Mouse (Mus musculus) ES-Bruce4 (cell line): Measurements from ENCODE around the gene Lrrc31. TPM values are rescaled to one million over a fixed set of nuclear protein-coding genes. Genes with fewer than 3 reads are reported as not detected.

Experiments
- H3K27ac ChIP-seq: 2 replicates; pipeline ENCODE4 v1.5.1; 2012; ENCODE audit warnings: low read length, inconsistent platforms; ENCODE audit not compliant: insufficient read depth
- H3K27me3 ChIP-seq: 2 replicates; pipeline ENCODE4 v1.6.1; 2012; ENCODE audit warnings: mild to moderate bottlenecking, low read length, inconsistent platforms; ENCODE audit not compliant: control insufficient read depth, poor library complexity, insufficient read depth, severe bottlenecking
- H3K36me3 ChIP-seq: 2 replicates; pipeline ENCODE4 v1.6.1; 2012; ENCODE audit warnings: inconsistent platforms, mild to moderate bottlenecking, low read length, moderate library complexity; ENCODE audit not compliant: control insufficient read depth, poor library complexity, insufficient read depth, severe bottlenecking
- H3K4me1 ChIP-seq: one replicate; pipeline ENCODE4 v1.8.1; 2011; ENCODE audit warnings: low read length; ENCODE audit not compliant: control insufficient read depth, insufficient read depth
- H3K4me3 ChIP-seq: 2 replicates; pipeline ENCODE4 v1.5.1; 2011; ENCODE audit warnings: low read depth, mild to moderate bottlenecking, low read length
- H3K9ac ChIP-seq: 2 replicates; pipeline ENCODE4 v1.6.1; 2012; ENCODE audit warnings: low read depth, mild to moderate bottlenecking, inconsistent platforms; ENCODE audit not compliant: poor library complexity, severe bottlenecking
- H3K9me3 ChIP-seq: replicated peaks from 2 replicates; pipeline ENCODE4 v1.6.1; 2012; ENCODE audit warnings: mild to moderate bottlenecking, low read length, inconsistent platforms; ENCODE audit not compliant: control insufficient read depth, poor library complexity, insufficient read depth, severe bottlenecking
- CTCF ChIP-seq: IDR thresholded peaks from one replicate; pipeline ENCODE4 v1.8.1; 2011; ENCODE audit warnings: low read depth, low read length
- EP300 ChIP-seq: IDR thresholded peaks from 2 replicates; pipeline ENCODE4 v1.6.1; 2011; ENCODE audit warnings: low read depth, low read length; ENCODE audit not compliant: insufficient read depth
- POLR2A ChIP-seq: IDR thresholded peaks from one replicate; pipeline ENCODE4 v1.8.1; 2011; ENCODE audit warnings: low read length; ENCODE audit not compliant: insufficient read depth
- polyA plus RNA-seq: library from polyadenylated mRNA; stranded (reverse); fragments of >200 nt; gene quantifications from 2 replicates; pipeline ENCODE4 v1.2.4, GENCODE M21; 2011; ENCODE audit warnings: low read depth; ENCODE audit not compliant: missing spikeins, insufficient read depth, insufficient read length

Gene Lrrc31
- polyA plus RNA-seq, 1 experiment = 19.9 TPM

GRCm38 (mm10) chr3:30722461-30722860 is 22.8 kb upstream of the Lrrc31 start:
- Histone ChIP-seq H3K4me1 (peaks cover 7% of the 10 kb centered on the region), H3K9me3 (no peaks in the 10 kb centered on the region), H3K36me3 (no peaks in the 10 kb centered on the region), H3K4me3 (no peak overlapping the region), H3K27ac (peak overlapping the region; percentile 9; the same call in 1 of the 2 replicates), H3K9ac (no peak overlapping the region), H3K27me3 (no peaks in the 10 kb centered on the region)
- no peak for TF ChIP-seq POLR2A
- TF ChIP-seq CTCF = peak; percentile 1

- Histone ChIP-seq H3K27me3 (no peaks in the 10 kb centered on the region), H3K36me3 (no peaks in the 10 kb centered on the region), H3K4me1 (peaks cover 7% of the 10 kb centered on the region), H3K4me3 (peak overlapping the region; percentile 22; the same call in 1 of the 2 replicates), H3K27ac (no peak overlapping the region), H3K9me3 (no peaks in the 10 kb centered on the region), H3K9ac (no peak overlapping the region)
- TF ChIP-seq POLR2A (peak; percentile 70), CTCF (no peak), EP300 (peak; percentile 86)
Observed at GRCm38 (mm10) chr3:30722036-30722435, 22.4 kb upstream of the Lrrc31 start.

GRCm38 (mm10) chr3:30718649-30719048 is 19.0 kb upstream of the Lrrc31 start:
- Histone ChIP-seq H3K27ac (no peak overlapping the region), H3K27me3 (no peaks in the 10 kb centered on the region), H3K9me3 (no peaks in the 10 kb centered on the region), H3K9ac (no peak overlapping the region), H3K4me3 (no peak overlapping the region), H3K4me1 (peaks cover 7% of the 10 kb centered on the region), H3K36me3 (no peaks in the 10 kb centered on the region)
- TF ChIP-seq EP300 = no peak

- Histone ChIP-seq H3K4me3 (no peak overlapping the region), H3K27ac (no peak overlapping the region), H3K4me1 (no peaks in the 10 kb centered on the region), H3K9me3 (no peaks in the 10 kb centered on the region), H3K9ac (no peak overlapping the region), H3K36me3 (no peaks in the 10 kb centered on the region), H3K27me3 (no peaks in the 10 kb centered on the region)
- TF ChIP-seq CTCF = no peak
- no peak for TF ChIP-seq POLR2A
Observed at GRCm38 (mm10) chr3:30713334-30713733, 13.7 kb upstream of the Lrrc31 start.

GRCm38 (mm10) chr3:30710191-30710590 is 10.5 kb upstream of the Lrrc31 start:
- no peak overlapping the region for H3K9ac ChIP-seq
- no peak overlapping the region for H3K27ac ChIP-seq
- H3K36me3 ChIP-seq = no peaks in the 10 kb centered on the region
- H3K27me3 ChIP-seq = no peaks in the 10 kb centered on the region
- no peak for TF ChIP-seq CTCF
- TF ChIP-seq EP300 = no peak
- TF ChIP-seq POLR2A = no peak
- no peaks in the 10 kb centered on the region for H3K4me1 ChIP-seq
- H3K9me3 ChIP-seq = no peaks in the 10 kb centered on the region
- no peak overlapping the region for H3K4me3 ChIP-seq

GRCm38 (mm10) chr3:30706614-30707276 is 7.1 kb upstream of the Lrrc31 start:
- no peak overlapping the region for H3K4me3 ChIP-seq
- H3K36me3 ChIP-seq = no peaks in the 10 kb centered on the region
- no peaks in the 10 kb centered on the region for H3K27me3 ChIP-seq
- no peak for TF ChIP-seq POLR2A
- TF ChIP-seq EP300 = no peak
- no peak for TF ChIP-seq CTCF
- H3K27ac ChIP-seq = no peak overlapping the region
- H3K9me3 ChIP-seq = no peaks in the 10 kb centered on the region
- no peak overlapping the region for H3K9ac ChIP-seq
- H3K4me1 ChIP-seq = no peaks in the 10 kb centered on the region

GRCm38 (mm10) chr3:30705977-30706376 is 6.3 kb upstream of the Lrrc31 start:
- Histone ChIP-seq H3K9ac (no peak overlapping the region), H3K4me3 (no peak overlapping the region), H3K27me3 (no peaks in the 10 kb centered on the region), H3K27ac (no peak overlapping the region), H3K9me3 (no peaks in the 10 kb centered on the region), H3K36me3 (no peaks in the 10 kb centered on the region), H3K4me1 (no peaks in the 10 kb centered on the region)
- no peak for TF ChIP-seq POLR2A
- no peak for TF ChIP-seq EP300
- no peak for TF ChIP-seq CTCF
